Mouse (Mus musculus): ENCODE measurements around the gene Got1.

DNA sequence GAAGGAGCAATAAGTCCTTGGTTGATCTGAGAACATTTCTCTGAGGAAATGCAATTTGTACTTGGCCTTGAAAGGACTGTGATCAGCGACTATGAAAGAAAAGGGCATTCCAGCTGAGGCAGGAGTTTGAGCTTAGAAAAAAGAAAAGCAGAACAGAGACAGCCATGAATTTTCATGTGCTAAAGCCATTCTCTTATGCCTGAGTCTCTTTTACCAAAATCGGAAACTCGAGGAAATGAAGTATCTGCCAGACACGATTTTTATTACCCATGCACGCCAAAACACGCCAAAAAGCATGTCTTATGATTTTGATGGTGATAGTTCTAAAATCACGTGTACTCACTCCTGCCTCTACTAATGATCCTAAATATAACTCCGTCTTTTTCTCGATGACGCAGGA is 72.8 kb downstream of the Got1 start:
- TF ChIP-seq CTCF (IDR thresholded peaks at IDR 0.05; ENCODE audit: low read depth) (no peak), EP300 (optimal IDR thresholded peaks at IDR 0.05) (no peak)

Measured in stomach, postnatal 0 days (tissue).